Mouse (Mus musculus) hindbrain, postnatal 0 days (tissue): ENCODE results near the gene Kcnc2. TPM values are rescaled to one million over a fixed set of nuclear protein-coding genes. Genes with fewer than 3 reads are reported as not detected.

Source experiments
- ATAC-seq: fragments of 200-750 bp; cut with Nextera tagmentation; 2 replicates; pipeline ENCODE4 v1.8.0; 2017; ENCODE audit warnings: mild to moderate bottlenecking, moderate TSS enrichment, moderate library complexity
- DNase-seq: peaks from one replicate; pipeline ENCODE4 v3.0.0-alpha.2; 2015; ENCODE audit warnings: low spot score
- H3K27ac ChIP-seq: fragments of 300-500 bp; sonication (generic); 2 replicates; pipeline ENCODE4 v1.5.1; 2014; ENCODE audit warnings: mild to moderate bottlenecking
- H3K27me3 ChIP-seq: fragments of 300-500 bp; sonication (generic); 2 replicates; pipeline ENCODE4 v1.6.1; 2014; ENCODE audit warnings: low read length, mixed read lengths; ENCODE audit not compliant: insufficient read depth
- H3K36me3 ChIP-seq: fragments of 300-500 bp; sonication (generic); 2 replicates; pipeline ENCODE4 v1.6.1; 2014; ENCODE audit warnings: low read length, mixed read lengths; ENCODE audit not compliant: insufficient read depth
- H3K4me1 ChIP-seq: fragments of 300-500 bp; sonication (generic); 2 replicates; pipeline ENCODE4 v1.6.1; 2014; ENCODE audit warnings: antibody characterized with exemption, low read length, mixed read lengths; ENCODE audit not compliant: insufficient read depth
- H3K4me2 ChIP-seq: fragments of 300-500 bp; sonication (generic); 2 replicates; pipeline ENCODE4 v1.6.1; 2014; ENCODE audit warnings: low read depth, mild to moderate bottlenecking, low read length, moderate library complexity, mixed read lengths
- H3K4me3 ChIP-seq: fragments of 300-500 bp; sonication (generic); 2 replicates; pipeline ENCODE4 v1.5.1; 2014; ENCODE audit warnings: low read length
- H3K9ac ChIP-seq: fragments of 300-500 bp; sonication (generic); replicated peaks from 2 replicates; pipeline ENCODE4 v1.6.1; 2014; ENCODE audit warnings: mild to moderate bottlenecking, low read length, moderate library complexity, mixed read lengths
- H3K9me3 ChIP-seq: fragments of 300-500 bp; sonication (generic); 2 replicates; pipeline ENCODE4 v1.6.1; 2016; ENCODE audit warnings: low read length, mixed read lengths
- CTCF ChIP-seq: IDR thresholded peaks from 2 replicates; pipeline ENCODE4 v1.5.1; 2016; ENCODE audit warnings: antibody characterized with exemption, control low read depth, low read depth
- WGBS: fragments of 180-500 bp; shearing (Covaris S2); extraction: QIAGEN DNeasy Blood & Tissue Kit; methylation state at CpG from one replicate; pipeline ENCODE4 v1.1.7; 2014; 5-methylcytosine and 5-hydroxymethylcytosine counted together
- polyA plus RNA-seq: library from polyadenylated mRNA; unstranded; fragments of >200 nt; fragmentation: Nextera tagmentation; extraction: Ambion mirVana; gene quantifications from 2 replicates; pipeline ENCODE4 v1.2.1, GENCODE M21; 2015
- total RNA-seq: library from RNA; depleted of rRNA; stranded (reverse); fragments of >200 nt; gene quantifications from 2 replicates; pipeline ENCODE4 v1.2.3, GENCODE M21; 2014

Kcnc2 gene
- total and polyA plus RNA-seq, 2 experiments from 2014 or later = 5.2 to 11.6 TPM

DNA sequence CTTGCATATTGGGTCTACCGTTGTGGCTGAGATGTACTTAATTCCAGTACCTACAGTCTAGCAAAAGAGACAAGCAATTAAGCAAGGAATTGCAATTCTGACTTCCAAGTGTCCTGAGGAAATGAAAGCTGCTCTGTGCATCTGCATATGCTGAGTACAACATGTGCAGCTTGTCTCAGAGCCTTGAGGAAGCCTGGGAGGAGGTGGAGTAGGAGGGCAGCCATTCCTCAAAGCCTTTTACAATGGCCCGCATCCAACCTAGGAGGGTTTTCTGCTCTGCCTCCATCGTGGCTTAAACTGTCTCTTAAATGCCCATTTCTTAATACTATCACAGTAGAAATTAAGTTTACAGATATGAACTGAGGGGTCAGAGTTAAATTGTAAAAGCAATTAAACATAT lies 7.5 kb upstream of the Kcnc2 start:
- no peaks in the 10 kb centered on the region for H3K9me3 ChIP-seq
- DNase-seq = no peak
- 76% methylated on average over 3 of the region's 3 CpGs for WGBS
- TF ChIP-seq CTCF = no peak
- no peaks in the 10 kb centered on the region for H3K36me3 ChIP-seq
- H3K4me2 ChIP-seq = no peak overlapping the region
- H3K27me3 ChIP-seq = no peaks in the 10 kb centered on the region
- no peak overlapping the region for H3K4me3 ChIP-seq
- H3K9ac ChIP-seq = no peak overlapping the region
- H3K4me1 ChIP-seq = no peaks in the 10 kb centered on the region
- no peak for ATAC-seq
- H3K27ac ChIP-seq = no peak overlapping the region

DNA sequence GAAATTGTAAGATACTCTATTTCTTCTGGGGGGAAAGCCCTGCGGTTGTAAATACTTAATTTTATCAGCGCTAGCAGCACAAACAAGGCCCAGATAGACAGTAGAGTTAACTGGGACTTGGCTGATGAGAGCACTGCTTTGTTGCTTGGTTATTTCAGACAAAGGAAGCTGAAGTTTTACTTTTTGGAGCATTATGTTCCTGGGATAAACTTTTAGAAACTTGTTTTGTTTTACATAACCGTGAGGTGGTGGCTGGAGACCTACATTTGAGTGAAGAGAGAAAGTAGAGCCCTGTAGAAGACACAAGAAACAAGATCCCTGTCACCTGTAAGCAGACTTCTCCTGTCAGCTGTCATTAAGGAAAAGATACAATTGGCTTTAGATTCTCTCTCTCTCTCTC lies 1.4 kb upstream of the Kcnc2 start:
- Histone ChIP-seq H3K4me2 (peak overlapping the region; percentile 96), H3K4me1 (peaks cover 5% of the 10 kb centered on the region; the same call in 1 of the 2 replicates), H3K27me3 (no peaks in the 10 kb centered on the region), H3K9ac (peak overlapping the region; percentile 67; the same call in 1 of the 2 replicates), H3K36me3 (no peaks in the 10 kb centered on the region), H3K4me3 (peak overlapping the region; percentile 65), H3K27ac (peak overlapping the region; percentile 41; the same call in 1 of the 2 replicates), H3K9me3 (no peaks in the 10 kb centered on the region)
- 64% methylated on average over 3 of the region's 3 CpGs for WGBS
- no peak for TF ChIP-seq CTCF
- DNase-seq (no peak), ATAC-seq (no peak)

DNA sequence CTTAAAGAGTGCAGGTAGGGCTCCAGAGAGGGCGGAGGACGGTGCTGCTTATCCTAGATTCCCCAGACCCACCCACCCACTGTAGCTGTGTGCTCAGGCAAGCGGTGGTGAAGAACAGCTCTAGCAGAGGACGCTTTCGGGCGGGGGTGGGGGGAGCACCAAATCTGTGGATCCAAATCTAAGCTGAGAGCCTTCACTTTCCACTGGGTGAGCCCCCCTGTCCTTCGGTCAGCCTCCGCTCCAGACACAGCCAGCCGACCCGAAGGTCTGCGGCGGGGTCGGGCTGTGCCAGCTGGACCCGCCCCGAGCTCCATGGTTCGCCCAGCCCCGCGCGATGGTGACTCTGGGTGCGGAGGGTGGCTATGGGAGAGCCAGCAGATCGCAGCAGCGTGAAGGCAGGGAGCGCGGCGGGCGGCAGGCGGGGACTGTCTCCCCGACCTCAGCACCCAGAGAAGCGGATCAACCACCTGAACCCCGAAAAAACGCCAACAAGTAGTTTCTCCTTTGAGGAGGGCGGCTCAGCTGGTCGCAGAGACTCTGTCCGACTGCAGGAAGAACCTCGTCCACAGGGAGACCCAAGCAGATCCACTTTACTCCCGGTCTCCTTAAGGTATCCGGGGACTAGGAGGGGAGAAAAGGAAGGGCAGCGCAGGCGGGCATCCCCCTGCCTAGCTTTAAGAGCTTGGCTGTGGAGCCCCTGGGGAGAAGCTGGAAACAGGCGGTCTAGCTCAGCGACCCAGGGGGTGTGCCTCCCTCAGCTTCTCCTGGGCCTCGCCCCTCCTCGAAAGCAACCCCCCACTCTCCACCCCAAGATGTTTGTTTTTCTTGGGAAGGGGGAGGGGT lies 761 bp upstream of the Kcnc2 start:
- H3K9ac ChIP-seq = peak overlapping the region; percentile 67
- no peaks in the 10 kb centered on the region for H3K36me3 ChIP-seq
- H3K4me3 ChIP-seq = peak overlapping the region; percentile 65
- peaks cover 5% of the 10 kb centered on the region; the same call in 1 of the 2 replicates for H3K4me1 ChIP-seq
- no peaks in the 10 kb centered on the region for H3K9me3 ChIP-seq
- peak; percentile 2; the same call in 1 of the 2 replicates for TF ChIP-seq CTCF
- ATAC-seq (peak; percentile 81), DNase-seq (peak; percentile 44)
- 1% methylated on average over 43 of the region's 43 CpGs for WGBS
- peak overlapping the region; percentile 96 for H3K4me2 ChIP-seq
- no peaks in the 10 kb centered on the region for H3K27me3 ChIP-seq
- peak overlapping the region; percentile 41 for H3K27ac ChIP-seq

DNA sequence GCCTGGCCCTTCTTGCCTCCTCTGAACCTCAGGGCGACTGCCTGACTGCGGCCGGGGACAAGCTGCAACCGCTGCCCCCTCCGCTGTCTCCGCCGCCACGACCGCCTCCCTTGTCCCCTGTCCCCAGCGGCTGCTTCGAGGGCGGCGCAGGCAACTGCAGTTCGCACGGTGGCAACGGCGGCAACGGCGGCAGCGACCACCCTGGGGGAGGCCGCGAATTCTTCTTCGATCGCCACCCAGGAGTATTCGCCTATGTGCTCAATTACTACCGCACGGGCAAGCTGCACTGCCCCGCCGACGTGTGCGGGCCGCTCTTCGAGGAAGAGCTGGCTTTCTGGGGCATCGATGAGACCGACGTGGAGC lies 863 bp downstream of the Kcnc2 start:
- H3K4me1 ChIP-seq = peaks cover 5% of the 10 kb centered on the region; the same call in 1 of the 2 replicates
- peak overlapping the region; percentile 65 for H3K4me3 ChIP-seq
- H3K4me2 ChIP-seq = peak overlapping the region; percentile 96
- WGBS = under 1% methylated on average over 36 of the region's 36 CpGs
- no peaks in the 10 kb centered on the region for H3K27me3 ChIP-seq
- H3K36me3 ChIP-seq = no peaks in the 10 kb centered on the region
- DNase-seq = peak; percentile 27
- no peak for TF ChIP-seq CTCF
- peak overlapping the region; percentile 51 for H3K9ac ChIP-seq
- no peaks in the 10 kb centered on the region for H3K9me3 ChIP-seq
- peak; percentile 56 for ATAC-seq
- no peak overlapping the region for H3K27ac ChIP-seq

DNA sequence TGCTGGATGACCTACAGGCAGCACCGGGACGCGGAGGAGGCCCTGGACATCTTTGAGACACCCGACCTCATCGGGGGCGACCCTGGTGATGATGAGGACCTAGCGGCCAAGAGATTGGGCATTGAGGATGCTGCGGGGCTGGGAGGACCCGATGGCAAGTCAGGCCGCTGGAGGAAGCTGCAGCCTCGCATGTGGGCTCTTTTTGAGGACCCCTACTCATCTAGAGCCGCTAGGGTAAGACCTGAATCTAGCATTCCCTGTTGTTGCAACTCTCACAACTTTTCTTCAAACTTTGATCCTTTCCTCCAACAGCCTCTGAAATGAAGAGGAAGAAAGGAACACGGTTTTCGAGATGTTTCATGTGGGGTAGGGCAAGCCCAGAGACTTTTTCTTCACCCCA lies 1.2 kb downstream of the Kcnc2 start:
- H3K27me3 ChIP-seq = no peaks in the 10 kb centered on the region
- DNase-seq = no peak
- no peak for TF ChIP-seq CTCF
- H3K36me3 ChIP-seq = no peaks in the 10 kb centered on the region
- H3K4me2 ChIP-seq = peak overlapping the region; percentile 96
- no peak overlapping the region for H3K27ac ChIP-seq
- no peak for ATAC-seq
- 13% methylated on average over 14 of the region's 14 CpGs for WGBS
- H3K4me3 ChIP-seq = peak overlapping the region; percentile 65
- peak overlapping the region; percentile 51 for H3K9ac ChIP-seq
- peaks cover 5% of the 10 kb centered on the region; the same call in 1 of the 2 replicates for H3K4me1 ChIP-seq
- H3K9me3 ChIP-seq = no peaks in the 10 kb centered on the region

DNA sequence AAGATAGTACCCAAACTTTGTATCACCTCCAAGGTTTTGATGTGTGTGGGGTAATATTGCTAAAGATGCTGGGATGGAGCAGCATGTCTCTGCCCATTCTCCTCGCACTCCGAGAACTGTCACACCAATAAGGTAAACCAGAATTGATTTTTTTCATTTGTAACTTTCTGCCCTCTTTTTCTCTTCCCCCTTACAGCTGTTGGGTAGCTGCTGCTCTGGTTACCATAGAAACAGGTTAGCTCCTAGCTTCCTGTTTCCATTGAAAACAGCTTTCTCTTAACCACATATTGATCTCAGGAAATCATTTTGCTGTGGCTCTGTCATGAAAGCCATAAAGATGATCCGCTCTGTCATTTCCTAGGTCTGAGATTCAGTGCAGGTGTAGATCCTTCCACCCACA lies 7.1 kb downstream of the Kcnc2 start:
- Histone ChIP-seq H3K36me3 (no peaks in the 10 kb centered on the region), H3K27ac (no peak overlapping the region), H3K4me1 (no peaks in the 10 kb centered on the region), H3K27me3 (no peaks in the 10 kb centered on the region), H3K9ac (no peak overlapping the region), H3K9me3 (no peaks in the 10 kb centered on the region), H3K4me2 (no peak overlapping the region), H3K4me3 (no peak overlapping the region)
- no peak for TF ChIP-seq CTCF
- 76% methylated on average over 3 of the region's 3 CpGs for WGBS
- DNase-seq (peak; percentile 8), ATAC-seq (0 out of 2 replicates have a peak, but pooled peaks have one; percentile 35)

DNA sequence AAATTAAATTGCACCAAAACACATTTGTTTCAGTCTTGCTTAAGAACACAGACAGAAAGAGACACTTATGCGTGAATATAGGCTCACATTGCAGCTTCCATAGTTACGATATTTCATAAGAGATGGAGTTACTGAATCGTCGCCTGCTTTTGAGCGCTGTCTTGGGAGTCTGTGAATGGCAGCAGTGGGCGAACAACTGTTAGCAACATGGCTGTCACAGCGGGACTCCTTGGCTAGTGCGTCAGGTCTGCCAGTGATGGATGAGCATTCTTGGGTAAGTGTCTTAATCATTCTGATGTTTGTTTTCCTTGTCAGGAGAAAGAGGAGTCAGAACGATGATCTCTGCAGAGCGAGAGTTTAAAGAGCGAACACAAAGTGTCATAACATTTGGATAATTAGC lies 44.2 kb downstream of the Kcnc2 start:
- TF ChIP-seq CTCF = no peak
- H3K9ac ChIP-seq = 0 out of 2 replicates have a peak overlapping the region, but pooled peaks have one; percentile 7
- no peaks in the 10 kb centered on the region for H3K9me3 ChIP-seq
- peak overlapping the region; percentile 8; the same call in 1 of the 2 replicates for H3K27ac ChIP-seq
- H3K4me3 ChIP-seq = peak overlapping the region; percentile 22; the same call in 1 of the 2 replicates
- DNase-seq (peak; percentile 74), ATAC-seq (peak; percentile 83)
- WGBS = 19% methylated on average over 11 of the region's 11 CpGs
- peak overlapping the region; percentile 47 for H3K4me2 ChIP-seq
- H3K4me1 ChIP-seq = no peaks in the 10 kb centered on the region
- no peaks in the 10 kb centered on the region for H3K27me3 ChIP-seq
- no peaks in the 10 kb centered on the region for H3K36me3 ChIP-seq
